Mouse (Mus musculus): ENCODE measurements around the gene Slc25a31. TPM values are rescaled to one million over a fixed set of nuclear protein-coding genes. Genes with fewer than 3 reads are reported as not detected.

Slc25a31 gene
- total and polyA plus RNA-seq, 3 experiments = not detected

DNA sequence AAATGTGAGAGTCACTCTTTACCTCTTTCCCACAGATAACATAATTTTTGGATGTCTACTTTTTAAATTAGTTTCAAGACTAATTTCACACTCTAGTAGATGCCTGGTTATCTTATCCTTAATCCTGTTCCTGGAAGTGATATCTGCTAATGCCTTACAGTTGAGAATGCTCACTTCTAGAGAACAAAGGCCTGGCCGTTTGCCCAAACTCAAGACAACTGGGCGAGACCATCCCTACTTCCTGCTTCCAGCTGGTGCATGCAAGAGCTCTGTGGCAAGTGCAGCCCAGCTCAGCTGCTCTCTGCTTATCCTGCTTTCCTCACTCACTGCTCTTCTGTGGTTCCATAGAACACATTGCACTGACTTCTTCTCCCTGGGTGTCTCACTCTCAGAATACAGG is 14.2 kb upstream of the Slc25a31 start:
- no peak overlapping the region for H3K4me3 ChIP-seq (replicated peaks in 1 of 3; ENCODE audit: low read depth in 2 of 3, low read length in 2 of 3, poor library complexity in 1 of 3)
- H3K4me1 ChIP-seq (ENCODE audit: control insufficient read depth in 1 of 2, insufficient read depth in 2 of 2) = peaks cover 0 to 3% of the 10 kb centered on the region in 2 experiments; a peak in 3 of 4 replicates
- DNase-seq (ENCODE audit: extremely low read depth) = no peak
- no peak overlapping the region for H3K27ac ChIP-seq (ENCODE audit: insufficient read depth, low read depth)
- H3K36me3 ChIP-seq (replicated peaks in 1 of 2; ENCODE audit: control insufficient read depth in 1 of 2, insufficient read depth in 1 of 2, low read length in 1 of 2) = no peaks in the 10 kb centered on the region
- no peaks in the 10 kb centered on the region for H3K9me3 ChIP-seq (replicated peaks; ENCODE audit: low read length)
- in situ Hi-C loops (cut with MboI; ENCODE audit: low pct_ligation_motif_present, low pct_unique_long_range_greater_than_20kb, low sequenced_read_pairs) = no loop called here
- no peaks in the 10 kb centered on the region for H3K27me3 ChIP-seq (replicated peaks)
- no peaks in the 10 kb centered on the region for H3K79me2 ChIP-seq (replicated peaks; ENCODE audit: control insufficient read depth, extremely low read depth, insufficient read depth, poor library complexity, severe bottlenecking)
- no peak for TF ChIP-seq POLR2AphosphoS2 (IDR thresholded peaks at IDR 0.05; ENCODE audit: low read depth, low read length)
- no peak for TF ChIP-seq MXI1 (IDR thresholded peaks at IDR 0.05; ENCODE audit: low read depth, low read length)
- no peak for TF ChIP-seq RAD21 (IDR thresholded peaks at IDR 0.05; ENCODE audit: low read depth, low read length)
- no peak for TF ChIP-seq CHD1 (IDR thresholded peaks at IDR 0.05; ENCODE audit: low read depth, low read length)
- no peak for TF ChIP-seq SIN3A (IDR thresholded peaks at IDR 0.05; ENCODE audit: low read length)
- TF ChIP-seq TCF12 (IDR thresholded peaks at IDR 0.05; ENCODE audit: low read depth, low read length) = no peak
- TF ChIP-seq MEF2A (IDR thresholded peaks at IDR 0.05; ENCODE audit: borderline replicate concordance, low read depth, low read length) = no peak
- no peak for TF ChIP-seq BHLHE40 (IDR thresholded peaks at IDR 0.05; ENCODE audit: low read depth, low read length)
- no peak for TF ChIP-seq CHD2 (IDR thresholded peaks at IDR 0.05; ENCODE audit: low read length)
- TF ChIP-seq EP300 (IDR thresholded peaks at IDR 0.05; ENCODE audit: low read length) = no peak
- no peak overlapping the region for H3K9ac ChIP-seq (ENCODE audit: insufficient read depth, low read depth)
- dilution Hi-C loops (cut with MboI; ENCODE audit: extremely low pct_ligation_motif_present, extremely low pct_unique_long_range_greater_than_20kb, low sequenced_read_pairs) = no loop called here
- no peak overlapping the region for H3K4me2 ChIP-seq (ENCODE audit: insufficient read depth, low read depth, poor library complexity, severe bottlenecking)

GRCm38 (mm10) chr3:40695162-40695561 is 13.5 kb upstream of the Slc25a31 start:
- Histone ChIP-seq H3K36me3 (replicated peaks in 1 of 2; ENCODE audit: control insufficient read depth in 1 of 2, insufficient read depth in 1 of 2, low read length in 1 of 2) (no peaks in the 10 kb centered on the region), H3K9ac (ENCODE audit: insufficient read depth, low read depth) (no peak overlapping the region), H3K27me3 (replicated peaks) (no peaks in the 10 kb centered on the region), H3K9me3 (replicated peaks; ENCODE audit: low read length) (no peaks in the 10 kb centered on the region), H3K27ac (ENCODE audit: insufficient read depth, low read depth) (no peak overlapping the region), H3K4me3 (replicated peaks in 1 of 3; ENCODE audit: low read depth in 2 of 3, low read length in 2 of 3, poor library complexity in 1 of 3) (no peak overlapping the region), H3K4me2 (ENCODE audit: insufficient read depth, low read depth, poor library complexity, severe bottlenecking) (no peak overlapping the region), H3K4me1 (ENCODE audit: control insufficient read depth in 1 of 2, insufficient read depth in 2 of 2) (peaks cover 0 to 3% of the 10 kb centered on the region in 2 experiments; a peak in 3 of 4 replicates), H3K79me2 (replicated peaks; ENCODE audit: control insufficient read depth, extremely low read depth, insufficient read depth, poor library complexity, severe bottlenecking) (no peaks in the 10 kb centered on the region)
- in situ Hi-C loops (cut with MboI; ENCODE audit: low pct_ligation_motif_present, low pct_unique_long_range_greater_than_20kb, low sequenced_read_pairs) = no loop called here
- no peak for TF ChIP-seq NRF1 (IDR thresholded peaks at IDR 0.05; ENCODE audit: low read depth, low read length)
- dilution Hi-C loops (cut with MboI; ENCODE audit: extremely low pct_ligation_motif_present, extremely low pct_unique_long_range_greater_than_20kb, low sequenced_read_pairs) = no loop called here
- no peak for DNase-seq (ENCODE audit: extremely low read depth)

DNA sequence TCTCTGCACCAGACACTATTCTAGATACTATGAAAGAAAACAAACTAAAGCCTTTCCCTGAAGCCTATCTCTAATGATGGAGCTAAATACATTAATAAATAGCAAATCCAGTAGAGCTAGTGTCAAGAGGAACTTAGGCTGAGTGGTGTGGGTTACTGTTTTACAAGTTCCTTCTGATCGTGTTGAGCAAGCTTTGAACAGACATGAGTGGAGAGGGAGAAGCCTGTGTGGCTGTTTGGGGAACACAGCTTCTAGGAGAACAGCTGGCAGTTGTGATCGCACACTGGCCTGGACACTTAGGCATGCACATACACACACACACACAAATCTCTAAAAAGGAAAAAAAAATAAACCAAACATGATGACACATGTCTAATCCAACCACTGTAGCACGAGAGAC is 9.8 kb upstream of the Slc25a31 start:
- no peak overlapping the region for H3K4me2 ChIP-seq (ENCODE audit: insufficient read depth, low read depth, poor library complexity, severe bottlenecking)
- H3K9ac ChIP-seq (ENCODE audit: insufficient read depth, low read depth) = no peak overlapping the region
- no peaks in the 10 kb centered on the region for H3K36me3 ChIP-seq (replicated peaks in 1 of 2; ENCODE audit: control insufficient read depth in 1 of 2, insufficient read depth in 1 of 2, low read length in 1 of 2)
- in situ Hi-C loops (cut with MboI; ENCODE audit: low pct_ligation_motif_present, low pct_unique_long_range_greater_than_20kb, low sequenced_read_pairs) (no loop called here), dilution Hi-C loops (cut with MboI; ENCODE audit: extremely low pct_ligation_motif_present, extremely low pct_unique_long_range_greater_than_20kb, low sequenced_read_pairs) (no loop called here)
- H3K9me3 ChIP-seq (replicated peaks; ENCODE audit: low read length) = no peaks in the 10 kb centered on the region
- H3K4me1 ChIP-seq (ENCODE audit: control insufficient read depth in 1 of 2, insufficient read depth in 2 of 2) = peaks cover 0 to 3% of the 10 kb centered on the region in 2 experiments; a peak in 3 of 4 replicates
- H3K27ac ChIP-seq (ENCODE audit: insufficient read depth, low read depth) = no peak overlapping the region
- H3K4me3 ChIP-seq (replicated peaks in 1 of 3; ENCODE audit: low read depth in 2 of 3, low read length in 2 of 3, poor library complexity in 1 of 3) = no peak overlapping the region
- no peaks in the 10 kb centered on the region for H3K27me3 ChIP-seq (replicated peaks)
- TF ChIP-seq USF2 (conservative IDR thresholded peaks at IDR 0.05; ENCODE audit: low read depth, low read length) (no peak), TBP (conservative IDR thresholded peaks at IDR 0.05; ENCODE audit: low read depth, low read length) (no peak)
- no peaks in the 10 kb centered on the region for H3K79me2 ChIP-seq (replicated peaks; ENCODE audit: control insufficient read depth, extremely low read depth, insufficient read depth, poor library complexity, severe bottlenecking)
- no peak for DNase-seq (ENCODE audit: extremely low read depth)
